Mouse (Mus musculus) liver, postnatal 0 days (tissue): Measurements from ENCODE around the gene Ggcx.

Experiments used
- CTCF ChIP-seq: sonication (generic); IDR thresholded peaks from 2 replicates; pipeline ENCODE4 v1.5.1; 2016; ENCODE audit warnings: antibody characterized with exemption, low read depth
- EP300 ChIP-seq: IDR thresholded peaks from 2 replicates; pipeline ENCODE4 v1.6.1; 2016; ENCODE audit warnings: antibody characterized with exemption, low read depth, mild to moderate bottlenecking

DNA sequence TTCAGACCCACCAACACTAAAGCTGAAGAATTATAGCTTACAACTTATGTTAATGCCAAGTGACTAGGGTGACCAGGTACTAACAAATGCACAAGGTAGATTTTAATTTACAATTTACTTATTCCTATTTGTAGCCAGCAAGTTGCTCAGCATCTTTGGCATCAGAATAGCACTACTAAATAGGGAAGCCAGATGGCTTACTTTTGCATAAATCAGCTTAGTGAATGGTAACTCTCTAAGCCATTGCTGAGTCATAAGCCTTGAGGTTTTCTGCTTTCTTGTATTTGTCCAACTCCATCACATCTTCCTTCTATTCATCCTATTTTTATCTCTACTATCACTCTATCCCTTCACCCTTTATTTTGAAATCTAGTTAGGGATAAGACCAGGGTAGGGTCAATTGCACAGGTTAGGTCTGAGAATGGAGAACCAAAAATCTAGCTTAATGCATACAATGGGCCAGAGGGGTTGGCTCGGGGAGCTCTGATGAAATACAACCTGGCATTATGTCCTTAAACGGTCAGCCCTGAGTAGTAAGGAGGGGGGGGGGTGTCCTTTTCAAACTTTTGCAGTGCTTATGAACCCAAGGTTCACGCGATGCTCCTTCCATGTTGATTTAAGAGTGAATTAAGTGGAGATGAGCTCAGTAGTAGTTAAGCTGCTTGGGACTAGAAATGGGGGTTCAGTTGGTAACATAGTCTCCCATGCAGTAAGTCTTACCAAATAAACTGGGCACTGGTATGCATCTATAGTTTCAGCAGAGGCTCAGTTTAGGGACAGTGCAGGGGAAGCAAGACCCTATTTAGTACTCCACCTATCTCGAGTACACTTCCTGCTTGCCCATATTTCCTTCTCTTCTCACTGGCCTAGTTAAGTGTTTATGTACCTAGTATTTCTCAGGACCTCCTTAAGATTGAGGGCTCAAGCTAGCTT, 17.1 kb downstream of the Ggcx start:
- TF ChIP-seq EP300, result no peak
- TF ChIP-seq CTCF, result no peak
